Mouse (Mus musculus): ENCODE results near the gene Hist1h2ai. TPM values are rescaled to one million over a fixed set of nuclear protein-coding genes. Genes with fewer than 3 reads are reported as not detected.
"Not testable (repeated sequence)": the region's sequence is repeated elsewhere in the genome, so short reads cannot be mapped to it uniquely, and the experiment has no call there.

Gene Hist1h2ai
- polyA plus RNA-seq, 2 experiments = 6.9 to 22.5 TPM

DNA sequence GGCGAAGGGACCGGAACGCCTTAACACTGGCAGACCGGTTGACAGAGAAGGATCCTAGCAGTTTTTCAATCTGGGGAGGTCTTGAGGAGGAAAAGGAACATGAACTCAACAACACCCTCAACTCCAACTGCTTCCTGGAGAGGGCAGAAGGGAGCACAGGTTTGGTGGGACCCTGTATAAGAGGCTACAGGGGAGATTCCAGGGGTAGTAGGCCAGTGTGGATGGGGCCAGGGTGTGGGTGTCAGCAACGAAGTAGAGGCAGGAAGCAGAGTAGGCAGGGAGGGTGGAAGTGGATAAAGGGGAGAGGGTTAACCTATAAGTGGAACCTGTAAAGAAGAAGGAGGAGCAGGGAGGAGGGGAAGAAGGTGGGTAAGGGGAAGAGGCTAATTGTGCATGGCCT lies 17.2 kb downstream of the Hist1h2ai start:
- peaks cover 0 to 7% of the 10 kb centered on the region in 2 experiments; a peak in 3 of 4 replicates for H3K4me1 ChIP-seq (replicated peaks; ENCODE audit: control insufficient read depth in 2 of 2, insufficient read depth in 2 of 2, low read length in 1 of 2)
- WGBS (ENCODE audit: insufficient replicate concordance) = 77% methylated on average over 5 of the region's 5 CpGs
- peak overlapping the region; percentile 90 for H3K9ac ChIP-seq (replicated peaks)
- H3K4me2 ChIP-seq (ENCODE audit: low read depth) = no peak overlapping the region; the same call in 1 of the 2 replicates
- no peak for DNase-seq (ENCODE audit: low read depth in 3 of 3, low spot score in 3 of 3)
- H3K4me3 ChIP-seq (ENCODE audit: insufficient read depth in 1 of 2, low read depth in 2 of 2, low read length in 2 of 2) = no peak overlapping the region
- H3K27ac ChIP-seq = peak overlapping the region; percentile 92
- no peaks in the 10 kb centered on the region for H3K36me3 ChIP-seq (replicated peaks; ENCODE audit: control insufficient read depth, insufficient read depth, low read depth)
- ATAC-seq (ENCODE audit: insufficient read depth) = no peak
- H3K9me3 ChIP-seq (ENCODE audit: control insufficient read depth, low read length) = no peaks in the 10 kb centered on the region
- TF ChIP-seq EP300 (IDR thresholded peaks at IDR 0.05; ENCODE audit: low read depth) (no peak), CTCF (IDR thresholded peaks at IDR 0.05; ENCODE audit: low read depth) (peak; percentile 40)
- H3K27me3 ChIP-seq (ENCODE audit: control insufficient read depth, insufficient read depth, low read length) = no peaks in the 10 kb centered on the region

DNA sequence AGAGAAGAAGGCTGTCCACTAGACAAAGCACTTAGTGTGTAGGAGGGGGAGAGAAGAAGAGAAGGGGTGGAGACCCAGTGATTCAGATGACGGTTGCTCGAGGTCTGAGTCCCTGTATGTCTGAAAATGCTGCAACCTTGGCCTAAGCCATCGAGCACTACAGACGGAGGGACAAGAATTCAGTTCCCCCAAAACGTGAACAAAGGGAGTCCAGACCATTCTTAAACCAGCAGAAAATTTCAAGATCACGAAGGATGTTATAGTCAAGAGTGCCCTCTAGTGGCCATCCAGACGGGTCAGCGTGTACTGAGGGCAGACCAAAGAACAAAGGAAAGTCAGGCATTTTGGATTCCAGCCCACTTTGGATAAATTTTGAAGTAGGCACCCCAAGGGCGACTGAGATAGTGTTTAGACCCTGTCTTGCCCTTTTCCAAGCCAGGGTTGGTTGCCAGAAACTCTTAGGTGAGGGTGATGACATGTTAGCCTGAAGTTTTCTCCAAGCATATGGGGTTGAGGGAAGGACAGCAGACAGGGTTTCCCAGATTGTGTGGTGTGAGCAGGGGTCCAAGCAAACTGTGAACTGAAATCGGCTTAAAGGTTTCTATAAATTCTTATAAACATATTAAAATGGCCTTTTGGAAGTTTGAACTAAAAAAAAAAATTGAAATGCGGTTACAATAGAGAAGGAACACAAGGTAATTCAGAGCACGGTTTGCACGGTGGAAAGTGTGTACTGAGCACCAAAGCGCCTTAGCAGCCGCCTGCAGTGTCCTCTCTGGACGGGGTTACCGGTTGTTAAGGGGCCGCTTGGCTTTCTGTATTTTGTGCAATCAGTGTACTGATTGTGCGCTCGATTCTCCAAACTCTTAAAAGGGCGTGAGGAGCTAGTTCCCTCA lies 18.0 kb downstream of the Hist1h2ai start:
- no peaks in the 10 kb centered on the region for H3K9me3 ChIP-seq (ENCODE audit: control insufficient read depth, low read length)
- peak overlapping the region; percentile 56 to 59 for H3K4me3 ChIP-seq (ENCODE audit: insufficient read depth in 1 of 2, low read depth in 2 of 2, low read length in 2 of 2)
- DNase-seq (ENCODE audit: low read depth in 3 of 3, low spot score in 3 of 3) (peak; percentile 82 to 84 (median 82)), ATAC-seq (ENCODE audit: insufficient read depth) (peak; percentile 60)
- WGBS (ENCODE audit: insufficient replicate concordance) = 1% methylated on average over 21 of the region's 21 CpGs
- H3K27ac ChIP-seq = peak overlapping the region; percentile 92
- TF ChIP-seq EP300 (IDR thresholded peaks at IDR 0.05; ENCODE audit: low read depth) = 0 out of 2 replicates have a peak, but pooled peaks have one; percentile 38
- peak; percentile 93 for TF ChIP-seq CTCF (IDR thresholded peaks at IDR 0.05; ENCODE audit: low read depth)
- peak overlapping the region; percentile 76 for H3K4me2 ChIP-seq (ENCODE audit: low read depth)
- H3K4me1 ChIP-seq (replicated peaks; ENCODE audit: control insufficient read depth in 2 of 2, insufficient read depth in 2 of 2, low read length in 1 of 2) = peaks cover 0 to 7% of the 10 kb centered on the region in 2 experiments; a peak in 3 of 4 replicates
- H3K9ac ChIP-seq (replicated peaks) = peak overlapping the region; percentile 90
- no peaks in the 10 kb centered on the region for H3K36me3 ChIP-seq (replicated peaks; ENCODE audit: control insufficient read depth, insufficient read depth, low read depth)
- no peaks in the 10 kb centered on the region for H3K27me3 ChIP-seq (ENCODE audit: control insufficient read depth, insufficient read depth, low read length)

DNA sequence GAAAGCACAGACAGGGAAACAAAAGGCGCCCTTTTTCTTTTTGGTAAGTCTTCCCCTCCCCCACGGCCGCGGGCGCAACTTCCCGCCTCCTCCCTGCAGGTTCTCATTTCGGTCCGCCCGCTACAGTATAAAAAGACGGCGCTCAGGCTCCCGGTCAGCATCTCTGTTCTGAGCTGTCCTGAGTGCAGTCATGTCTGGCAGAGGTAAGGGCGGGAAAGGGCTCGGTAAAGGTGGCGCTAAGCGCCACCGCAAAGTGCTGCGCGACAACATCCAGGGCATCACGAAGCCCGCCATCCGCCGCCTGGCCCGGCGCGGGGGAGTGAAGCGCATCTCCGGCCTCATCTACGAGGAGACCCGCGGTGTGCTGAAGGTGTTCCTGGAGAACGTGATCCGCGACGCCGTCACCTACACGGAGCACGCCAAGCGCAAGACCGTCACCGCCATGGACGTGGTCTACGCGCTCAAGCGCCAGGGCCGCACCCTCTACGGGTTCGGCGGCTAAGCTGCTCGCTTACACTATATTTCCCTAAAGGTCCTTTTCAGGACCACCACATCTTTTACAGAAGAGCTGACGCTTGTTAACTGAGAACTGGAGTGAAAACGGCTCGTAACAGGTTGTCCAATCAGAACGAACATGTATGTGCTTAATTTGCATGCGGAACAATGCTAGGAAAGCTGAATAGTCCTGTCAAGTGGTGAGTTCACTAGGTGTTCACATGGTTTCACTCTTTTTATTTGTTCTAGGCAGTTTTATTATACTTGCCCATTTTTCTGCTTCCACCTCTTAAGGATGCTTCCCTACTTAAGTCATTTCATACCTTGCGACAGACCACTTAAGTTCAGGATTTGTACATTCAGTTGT lies 18.9 kb downstream of the Hist1h2ai start, which contains the start of gene Hist1h4j:
Gene Hist1h4j, plus strand, starts transcription at position 159 of the 862 bp plus-strand sequence.
- Histone ChIP-seq H3K4me2 (ENCODE audit: low read depth) (peak within 1 kb of the TSS; percentile 76), H3K9ac (replicated peaks) (peak within 1 kb of the TSS; percentile 90), H3K4me3 (ENCODE audit: insufficient read depth in 1 of 2, low read depth in 2 of 2, low read length in 2 of 2) (peak within 1 kb of the TSS; percentile 56 to 59), H3K27ac (peak within 1 kb of the TSS; percentile 92)
- H3K27me3 ChIP-seq (ENCODE audit: control insufficient read depth, insufficient read depth, low read length); H3K9me3 ChIP-seq (ENCODE audit: control insufficient read depth, low read length); H3K36me3 ChIP-seq (replicated peaks; ENCODE audit: control insufficient read depth, insufficient read depth, low read depth); H3K4me1 ChIP-seq (replicated peaks; ENCODE audit: control insufficient read depth in 2 of 2, insufficient read depth in 2 of 2, low read length in 1 of 2): not testable (repeated sequence)
- DNase-seq (ENCODE audit: low read depth in 3 of 3, low spot score in 3 of 3) = peak; percentile 81 to 83 (median 82)
- TF ChIP-seq EP300 (IDR thresholded peaks at IDR 0.05; ENCODE audit: low read depth) = peak; percentile 86
- TF ChIP-seq CTCF (IDR thresholded peaks at IDR 0.05; ENCODE audit: low read depth) = 0 out of 2 replicates have a peak, but pooled peaks have one; percentile 6
- ATAC-seq (ENCODE audit: insufficient read depth) = peak; percentile 88
- 0% methylated on average over 43 of the region's 56 CpGs for WGBS (ENCODE audit: insufficient replicate concordance)

DNA sequence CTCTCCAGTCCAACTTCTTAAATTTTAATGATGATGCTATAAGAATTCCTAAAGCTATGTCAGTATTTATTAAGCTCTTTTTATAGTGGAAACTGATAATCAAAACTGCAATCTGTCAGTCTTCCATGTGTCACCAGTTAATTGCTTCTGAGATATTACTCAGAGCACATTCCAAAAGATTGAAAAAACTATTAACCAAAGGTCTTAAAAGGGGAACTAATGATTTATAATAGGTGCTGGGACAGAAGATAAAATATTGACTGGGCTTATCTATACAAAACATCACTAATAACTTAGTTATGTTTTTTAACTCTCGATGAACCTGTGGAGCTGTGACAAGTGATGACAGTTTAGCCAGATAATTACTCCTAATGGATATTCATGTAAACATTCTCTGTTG lies 28.8 kb downstream of the Hist1h2ai start:
- H3K27ac ChIP-seq = no peak overlapping the region
- no peak overlapping the region for H3K4me3 ChIP-seq (ENCODE audit: insufficient read depth in 1 of 2, low read depth in 2 of 2, low read length in 2 of 2)
- TF ChIP-seq CTCF (IDR thresholded peaks at IDR 0.05; ENCODE audit: low read depth) = no peak
- TF ChIP-seq EP300 (IDR thresholded peaks at IDR 0.05; ENCODE audit: low read depth) = no peak
- no peak for DNase-seq (ENCODE audit: low read depth in 3 of 3, low spot score in 3 of 3)
- no peaks in the 10 kb centered on the region for H3K36me3 ChIP-seq (replicated peaks; ENCODE audit: control insufficient read depth, insufficient read depth, low read depth)
- no peak for ATAC-seq (ENCODE audit: insufficient read depth)
- no peaks in the 10 kb centered on the region for H3K9me3 ChIP-seq (ENCODE audit: control insufficient read depth, low read length)
- H3K27me3 ChIP-seq (ENCODE audit: control insufficient read depth, insufficient read depth, low read length) = no peaks in the 10 kb centered on the region
- 32% methylated on average over 1 of the region's 1 CpGs for WGBS (ENCODE audit: insufficient replicate concordance)
- H3K4me2 ChIP-seq (ENCODE audit: low read depth) = no peak overlapping the region
- H3K4me1 ChIP-seq (replicated peaks; ENCODE audit: control insufficient read depth in 2 of 2, insufficient read depth in 2 of 2, low read length in 1 of 2) = peaks cover 3 to 7% of the 10 kb centered on the region in 2 experiments; a peak in 3 of 4 replicates
- H3K9ac ChIP-seq (replicated peaks) = no peak overlapping the region
